Mouse (Mus musculus): ENCODE measurements around the gene Abtb1. TPM values are rescaled to one million over a fixed set of nuclear protein-coding genes. Genes with fewer than 3 reads are reported as not detected.

Gene Abtb1
- polyA plus RNA-seq, 1 experiment from 2014 or later = 20.9 TPM

DNA sequence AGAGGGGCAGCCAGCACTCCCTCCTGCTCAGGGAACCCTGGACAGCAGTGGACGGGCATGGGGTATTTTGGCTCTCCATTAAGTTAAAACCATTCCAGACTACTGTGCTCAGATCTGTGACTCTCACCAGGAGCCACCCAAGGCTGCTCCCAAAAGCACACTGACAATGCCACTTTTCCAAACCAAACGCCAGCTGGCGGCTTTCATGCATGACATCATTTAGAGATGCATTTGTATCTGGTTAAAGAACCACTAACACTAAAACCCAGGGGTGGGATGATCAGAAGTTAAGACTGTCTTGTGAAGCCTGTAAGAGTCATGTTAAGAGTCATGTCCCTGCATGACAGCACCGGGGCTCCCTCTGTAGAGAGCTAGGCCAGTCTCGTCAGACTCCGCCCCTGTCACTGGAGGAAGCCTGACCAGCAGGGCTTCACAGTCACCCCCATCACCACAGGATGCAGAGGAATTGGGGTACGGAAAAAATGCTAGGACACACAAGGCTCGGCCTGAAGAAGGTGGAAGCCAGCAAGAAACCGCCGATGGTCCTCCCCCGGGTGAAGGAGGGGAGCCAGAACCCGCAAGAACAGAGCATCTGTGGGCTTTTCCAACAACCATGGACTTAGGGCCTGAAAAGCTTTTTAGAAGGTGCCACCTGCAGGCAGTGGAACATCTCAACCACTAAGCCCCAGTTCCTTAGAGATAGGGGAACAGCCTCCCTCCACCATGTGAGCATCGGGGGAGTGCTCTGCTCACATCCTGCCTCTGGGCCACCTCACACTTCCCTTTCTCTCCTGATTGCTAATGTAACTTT, 14.2 kb downstream of the Abtb1 start:
- ATAC-seq (ENCODE audit: insufficient number of reproducible peaks, insufficient read depth, low FRiP score, low read depth) = no peak

DNA sequence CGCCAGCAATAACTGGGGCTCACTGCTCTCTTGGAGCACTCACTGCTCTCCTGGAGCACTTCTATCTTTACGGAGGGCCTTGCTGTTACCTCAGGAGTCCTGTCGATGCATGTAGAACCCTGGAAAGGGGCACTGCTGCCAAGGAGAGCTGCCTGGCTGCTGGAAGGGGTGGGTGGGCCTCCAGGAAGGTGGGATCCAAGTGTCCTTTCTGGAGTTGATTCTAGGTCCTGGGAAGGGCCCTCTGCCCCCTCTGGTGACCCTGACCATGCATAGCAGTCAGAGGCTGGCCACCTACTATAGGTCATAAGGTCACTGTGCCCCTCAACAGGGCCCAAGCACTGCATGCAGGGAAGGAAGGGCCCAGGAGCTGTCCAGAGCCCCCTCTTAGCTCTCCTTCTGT, 14.8 kb downstream of the Abtb1 start:
- H3K27ac ChIP-seq (replicated peaks in 1 of 2; ENCODE audit: control insufficient read depth in 1 of 2, insufficient read depth in 1 of 2, low read depth in 2 of 2, low read length in 2 of 2) = 0 out of 4 replicates have a peak overlapping the region, but pooled peaks of 1 of the 2 experiments have one; percentile 24
- H3K9ac ChIP-seq (ENCODE audit: low read length) = no peak overlapping the region
- no peaks in the 10 kb centered on the region for H3K36me3 ChIP-seq (ENCODE audit: control insufficient read depth, insufficient read depth, low read length)
- H3K9me3 ChIP-seq (ENCODE audit: control insufficient read depth, low read length) = no peaks in the 10 kb centered on the region
- no peak for ATAC-seq (ENCODE audit: insufficient number of reproducible peaks, insufficient read depth, low FRiP score, low read depth)
- H3K4me1 ChIP-seq (ENCODE audit: control insufficient read depth in 2 of 2, insufficient read depth in 2 of 2, low read length in 2 of 2) = peaks cover 0 to 8% of the 10 kb centered on the region in 2 experiments; a peak in 3 of 4 replicates
- H3K4me3 ChIP-seq (ENCODE audit: control insufficient read depth in 1 of 2, insufficient read depth in 1 of 2, low read depth in 1 of 2, low read length in 2 of 2) = no peak overlapping the region
- 55% methylated on average over 3 of the region's 3 CpGs for WGBS
- H3K4me2 ChIP-seq (ENCODE audit: low read length) = no peak overlapping the region
- H3K27me3 ChIP-seq (ENCODE audit: control insufficient read depth, insufficient read depth, low read length) = 0 out of 2 replicates have a peak, but pooled peaks cover 5% of the 10 kb centered on the region

More for the DNA sequence above, 14.2 kb downstream of the Abtb1 start:
- H3K4me2 ChIP-seq (ENCODE audit: low read length) = no peak overlapping the region
- no peak overlapping the region for H3K4me3 ChIP-seq (ENCODE audit: control insufficient read depth in 1 of 2, insufficient read depth in 1 of 2, low read depth in 1 of 2, low read length in 2 of 2)
- H3K4me1 ChIP-seq (ENCODE audit: control insufficient read depth in 2 of 2, insufficient read depth in 2 of 2, low read length in 2 of 2) = peaks cover 0 to 8% of the 10 kb centered on the region in 2 experiments; a peak in 3 of 4 replicates
- 66% methylated on average over 13 of the region's 13 CpGs for WGBS
- H3K36me3 ChIP-seq (ENCODE audit: control insufficient read depth, insufficient read depth, low read length) = no peaks in the 10 kb centered on the region
- 0 out of 2 replicates have a peak, but pooled peaks cover 5% of the 10 kb centered on the region for H3K27me3 ChIP-seq (ENCODE audit: control insufficient read depth, insufficient read depth, low read length)
- no peaks in the 10 kb centered on the region for H3K9me3 ChIP-seq (ENCODE audit: control insufficient read depth, low read length)
- H3K9ac ChIP-seq (ENCODE audit: low read length) = no peak overlapping the region
- H3K27ac ChIP-seq (replicated peaks in 1 of 2; ENCODE audit: control insufficient read depth in 1 of 2, insufficient read depth in 1 of 2, low read depth in 2 of 2, low read length in 2 of 2) = no peak overlapping the region

DNA sequence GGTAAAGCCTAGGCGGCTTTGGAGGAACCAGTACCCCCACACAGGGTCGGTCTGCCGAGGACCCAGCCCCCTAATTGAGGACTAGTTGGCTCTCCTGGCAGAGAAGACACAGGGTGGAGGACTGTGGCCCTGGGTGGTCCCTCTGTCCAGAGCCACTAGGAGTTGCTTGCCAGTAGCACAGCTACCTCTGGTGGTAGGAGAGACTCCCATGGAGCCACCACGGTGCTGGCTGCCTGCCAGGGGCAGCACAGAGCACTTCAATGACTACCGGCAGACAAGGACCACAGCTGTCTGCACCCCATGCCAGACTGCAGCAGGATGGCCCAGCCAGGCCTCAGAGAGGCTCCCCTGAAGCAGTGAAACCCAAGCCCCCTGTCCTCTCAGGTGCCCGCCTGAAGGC, 15.2 kb downstream of the Abtb1 start:
- Histone ChIP-seq H3K9ac (ENCODE audit: low read length) (no peak overlapping the region), H3K27me3 (ENCODE audit: control insufficient read depth, insufficient read depth, low read length) (0 out of 2 replicates have a peak, but pooled peaks cover 5% of the 10 kb centered on the region), H3K27ac (replicated peaks in 1 of 2; ENCODE audit: control insufficient read depth in 1 of 2, insufficient read depth in 1 of 2, low read depth in 2 of 2, low read length in 2 of 2) (0 out of 4 replicates have a peak overlapping the region, but pooled peaks of 1 of the 2 experiments have one; percentile 24), H3K9me3 (ENCODE audit: control insufficient read depth, low read length) (no peaks in the 10 kb centered on the region), H3K4me1 (ENCODE audit: control insufficient read depth in 2 of 2, insufficient read depth in 2 of 2, low read length in 2 of 2) (peaks cover 0 to 8% of the 10 kb centered on the region in 2 experiments; a peak in 3 of 4 replicates), H3K36me3 (ENCODE audit: control insufficient read depth, insufficient read depth, low read length) (no peaks in the 10 kb centered on the region), H3K4me3 (ENCODE audit: control insufficient read depth in 1 of 2, insufficient read depth in 1 of 2, low read depth in 1 of 2, low read length in 2 of 2) (no peak overlapping the region), H3K4me2 (ENCODE audit: low read length) (no peak overlapping the region)
- ATAC-seq (ENCODE audit: insufficient number of reproducible peaks, insufficient read depth, low FRiP score, low read depth) = peak; percentile 70
- 25% methylated on average over 6 of the region's 6 CpGs for WGBS

DNA sequence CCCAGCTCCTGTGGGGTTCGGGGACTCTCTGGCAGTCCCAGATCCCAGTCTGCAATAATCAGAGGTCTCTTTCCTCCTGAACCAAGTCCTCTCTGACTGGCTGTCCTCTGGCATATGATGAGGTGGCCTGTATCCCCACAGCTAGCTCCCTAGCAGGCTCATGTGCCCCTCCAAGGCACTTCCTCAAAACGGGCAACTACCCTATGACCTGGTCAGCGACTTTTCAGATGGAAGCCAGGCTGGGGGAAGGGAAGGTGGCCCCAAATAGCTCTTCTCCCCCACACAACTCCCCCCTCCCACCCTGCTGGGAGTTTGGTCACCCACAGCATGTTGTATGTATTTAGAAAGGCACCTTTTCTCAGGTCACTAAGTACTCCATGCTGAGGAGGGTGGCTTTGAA, 15.7 kb downstream of the Abtb1 start:
- Histone ChIP-seq H3K36me3 (ENCODE audit: control insufficient read depth, insufficient read depth, low read length) (no peaks in the 10 kb centered on the region), H3K4me1 (ENCODE audit: control insufficient read depth in 2 of 2, insufficient read depth in 2 of 2, low read length in 2 of 2) (peaks cover 0 to 9% of the 10 kb centered on the region in 2 experiments; a peak in 3 of 4 replicates), H3K27ac (replicated peaks in 1 of 2; ENCODE audit: control insufficient read depth in 1 of 2, insufficient read depth in 1 of 2, low read depth in 2 of 2, low read length in 2 of 2) (no peak overlapping the region), H3K9me3 (ENCODE audit: control insufficient read depth, low read length) (no peaks in the 10 kb centered on the region), H3K4me2 (ENCODE audit: low read length) (no peak overlapping the region), H3K27me3 (ENCODE audit: control insufficient read depth, insufficient read depth, low read length) (0 out of 2 replicates have a peak, but pooled peaks cover 5% of the 10 kb centered on the region), H3K9ac (ENCODE audit: low read length) (no peak overlapping the region), H3K4me3 (ENCODE audit: control insufficient read depth in 1 of 2, insufficient read depth in 1 of 2, low read depth in 1 of 2, low read length in 2 of 2) (no peak overlapping the region)
- no peak for ATAC-seq (ENCODE audit: insufficient number of reproducible peaks, insufficient read depth, low FRiP score, low read depth)
- WGBS = 45% methylated on average over 3 of the region's 3 CpGs

DNA sequence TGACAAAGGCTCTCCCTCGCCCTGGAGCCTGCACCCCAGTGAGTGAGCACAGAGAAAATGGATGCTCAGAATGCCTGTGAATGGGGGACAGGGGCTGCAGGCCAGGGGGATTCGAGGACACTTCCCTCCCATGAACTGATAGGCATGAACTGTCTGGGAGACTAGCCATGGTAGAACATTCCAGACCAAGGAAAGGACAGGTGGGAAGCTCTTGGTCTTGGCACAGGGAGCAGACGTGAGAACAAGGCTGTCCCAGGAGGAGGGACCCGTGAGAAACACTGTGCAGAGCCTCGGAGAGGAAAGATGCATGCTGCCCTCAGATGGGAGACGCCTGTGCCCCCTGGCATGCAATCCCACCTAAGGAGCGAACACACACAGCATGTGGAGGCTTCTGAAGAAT, 17.6 kb downstream of the Abtb1 start:
- Histone ChIP-seq H3K4me3 (ENCODE audit: control insufficient read depth in 1 of 2, insufficient read depth in 1 of 2, low read depth in 1 of 2, low read length in 2 of 2) (no peak overlapping the region), H3K9ac (ENCODE audit: low read length) (no peak overlapping the region), H3K27me3 (ENCODE audit: control insufficient read depth, insufficient read depth, low read length) (0 out of 2 replicates have a peak, but pooled peaks cover 5% of the 10 kb centered on the region), H3K27ac (replicated peaks in 1 of 2; ENCODE audit: control insufficient read depth in 1 of 2, insufficient read depth in 1 of 2, low read depth in 2 of 2, low read length in 2 of 2) (no peak overlapping the region), H3K9me3 (ENCODE audit: control insufficient read depth, low read length) (no peaks in the 10 kb centered on the region), H3K4me2 (ENCODE audit: low read length) (no peak overlapping the region), H3K4me1 (ENCODE audit: control insufficient read depth in 2 of 2, insufficient read depth in 2 of 2, low read length in 2 of 2) (peaks cover 5 to 16% of the 10 kb centered on the region in 2 experiments), H3K36me3 (ENCODE audit: control insufficient read depth, insufficient read depth, low read length) (no peaks in the 10 kb centered on the region)
- no peak for ATAC-seq (ENCODE audit: insufficient number of reproducible peaks, insufficient read depth, low FRiP score, low read depth)
- 51% methylated on average over 7 of the region's 7 CpGs for WGBS

DNA sequence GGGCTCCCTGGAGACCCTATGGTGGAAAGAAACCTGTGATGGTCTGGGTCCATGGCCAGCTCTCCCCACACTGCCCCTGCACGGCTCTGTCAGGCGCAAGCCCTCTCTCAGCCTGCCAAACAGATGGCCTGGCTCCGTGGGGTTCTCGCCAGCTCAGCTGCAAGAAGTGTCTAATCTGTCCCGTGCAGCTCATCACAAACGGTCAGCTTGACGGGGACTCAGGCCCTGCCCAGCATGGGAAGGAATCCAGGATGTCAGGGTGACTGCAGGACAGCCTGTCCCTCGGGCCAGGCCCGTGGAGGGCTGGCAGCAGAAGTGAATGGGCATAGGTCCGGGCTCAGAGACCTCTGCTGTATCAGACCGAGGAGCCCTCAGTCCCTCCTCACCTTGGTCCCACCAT, 19.9 kb downstream of the Abtb1 start:
- H3K36me3 ChIP-seq (ENCODE audit: control insufficient read depth, insufficient read depth, low read length) = no peaks in the 10 kb centered on the region
- H3K9me3 ChIP-seq (ENCODE audit: control insufficient read depth, low read length) = no peaks in the 10 kb centered on the region
- H3K27me3 ChIP-seq (ENCODE audit: control insufficient read depth, insufficient read depth, low read length) = 0 out of 2 replicates have a peak, but pooled peaks cover 5% of the 10 kb centered on the region
- H3K4me2 ChIP-seq (ENCODE audit: low read length) = no peak overlapping the region
- H3K27ac ChIP-seq (replicated peaks in 1 of 2; ENCODE audit: control insufficient read depth in 1 of 2, insufficient read depth in 1 of 2, low read depth in 2 of 2, low read length in 2 of 2) = no peak overlapping the region
- no peak overlapping the region for H3K9ac ChIP-seq (ENCODE audit: low read length)
- WGBS = 52% methylated on average over 11 of the region's 11 CpGs
- H3K4me3 ChIP-seq (ENCODE audit: control insufficient read depth in 1 of 2, insufficient read depth in 1 of 2, low read depth in 1 of 2, low read length in 2 of 2) = no peak overlapping the region
- ATAC-seq (ENCODE audit: insufficient number of reproducible peaks, insufficient read depth, low FRiP score, low read depth) = no peak
- H3K4me1 ChIP-seq (ENCODE audit: control insufficient read depth in 2 of 2, insufficient read depth in 2 of 2, low read length in 2 of 2) = peaks cover 5 to 11% of the 10 kb centered on the region in 2 experiments

DNA sequence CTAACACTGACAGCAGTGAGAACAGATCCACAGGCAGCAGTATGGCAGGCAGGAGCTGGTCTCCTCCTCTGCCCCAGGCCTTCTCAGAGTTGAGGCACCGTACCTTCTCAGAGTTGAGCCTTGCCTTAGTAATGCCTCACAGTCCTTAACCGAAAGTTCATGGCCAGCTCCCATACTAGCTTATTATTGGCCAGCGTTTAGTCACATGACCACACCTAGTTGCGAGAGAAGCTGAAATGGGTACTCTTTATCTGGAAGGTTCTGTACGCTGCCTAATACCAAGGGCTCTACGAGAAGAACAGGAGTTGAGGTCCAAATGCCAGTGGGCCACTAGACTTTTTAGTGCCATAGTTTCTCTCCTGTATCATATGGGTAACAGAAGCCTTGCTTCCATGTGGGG, 20.5 kb downstream of the Abtb1 start:
- Histone ChIP-seq H3K27me3 (ENCODE audit: control insufficient read depth, insufficient read depth, low read length) (0 out of 2 replicates have a peak, but pooled peaks cover 5% of the 10 kb centered on the region), H3K36me3 (ENCODE audit: control insufficient read depth, insufficient read depth, low read length) (no peaks in the 10 kb centered on the region), H3K27ac (replicated peaks in 1 of 2; ENCODE audit: control insufficient read depth in 1 of 2, insufficient read depth in 1 of 2, low read depth in 2 of 2, low read length in 2 of 2) (no peak overlapping the region), H3K9ac (ENCODE audit: low read length) (no peak overlapping the region), H3K9me3 (ENCODE audit: control insufficient read depth, low read length) (no peaks in the 10 kb centered on the region), H3K4me1 (ENCODE audit: control insufficient read depth in 2 of 2, insufficient read depth in 2 of 2, low read length in 2 of 2) (peaks cover 5 to 9% of the 10 kb centered on the region in 2 experiments; a peak in 3 of 4 replicates), H3K4me2 (ENCODE audit: low read length) (no peak overlapping the region), H3K4me3 (ENCODE audit: control insufficient read depth in 1 of 2, insufficient read depth in 1 of 2, low read depth in 1 of 2, low read length in 2 of 2) (no peak overlapping the region)
- no peak for ATAC-seq (ENCODE audit: insufficient number of reproducible peaks, insufficient read depth, low FRiP score, low read depth)
- WGBS = 94% methylated on average over 6 of the region's 6 CpGs

All from heart, embryonic 14.5 days (tissue).